Mouse (Mus musculus) regulatory T cell (primary cell): ENCODE results near the gene Cpsf6.
"Not testable (repeated sequence)": the region's sequence is repeated elsewhere in the genome, so short reads cannot be mapped to it uniquely, and the experiment has no call there.

ENCODE experiments used
- in situ Hi-C: fragments of 300-600 bp; cut with MboI, MseI; formaldehyde crosslinking; loops from one replicate; pipeline ENCODE4 v1.15.1; 2025; ENCODE audit warnings: high pct_unique_total_duplicates

Gene Cpsf6

DNA sequence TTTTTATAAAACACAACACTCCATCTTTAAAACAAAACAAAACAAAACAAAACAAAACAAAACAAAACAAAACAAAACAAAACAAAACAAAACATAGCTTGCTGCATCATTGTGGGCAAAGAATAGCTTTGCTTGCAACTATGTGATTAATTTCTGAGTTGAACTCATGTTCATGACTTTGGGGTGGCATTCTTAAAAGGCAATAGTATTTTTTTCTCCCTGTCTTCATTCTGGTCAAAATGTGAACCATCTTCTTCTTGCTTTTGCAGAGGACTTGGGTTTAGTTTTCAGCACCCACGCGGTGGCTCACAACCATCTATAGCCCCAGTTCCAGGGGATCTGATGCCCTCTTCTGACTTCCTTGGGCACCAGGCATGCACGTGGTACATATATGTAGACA lies 20.0 kb upstream of the Cpsf6 start:
- in situ Hi-C loops: loop anchor here (5.0 kb wide), 1 partner anchor 38 kb away; no protein-coding TSS in a partner anchor

DNA sequence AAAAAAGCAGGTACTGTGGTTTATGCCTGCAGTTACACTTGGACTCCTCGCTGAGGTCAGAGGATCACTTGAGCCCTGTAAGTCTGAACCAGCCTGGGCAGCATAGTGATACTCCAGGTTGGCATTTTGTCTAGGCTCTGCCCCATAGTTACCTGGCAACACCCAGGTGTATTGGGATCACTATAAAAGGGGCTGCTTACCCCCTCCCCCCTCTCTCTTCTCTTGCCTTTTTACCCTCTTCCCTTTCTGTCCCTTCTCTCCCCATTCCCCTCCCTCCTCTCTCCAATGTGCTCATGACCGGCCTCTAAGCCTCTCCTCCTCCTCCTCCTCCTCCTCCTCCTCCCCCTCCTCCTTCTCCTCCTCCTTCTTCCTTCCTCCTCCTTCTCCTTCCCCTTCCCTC lies 19.4 kb upstream of the Cpsf6 start:
- in situ Hi-C loops: loop anchor here (5.0 kb wide), 1 partner anchor 37 kb away; no protein-coding TSS in a partner anchor

- in situ Hi-C loops: loop anchor here (5.0 kb wide), 1 partner anchor 36 kb away; no protein-coding TSS in a partner anchor
Measured at GRCm38 (mm10) chr10:117398044-117398780, 18.4 kb upstream of the Cpsf6 start.

GRCm38 (mm10) chr10:117397106-117397625 lies 17.4 kb upstream of the Cpsf6 start:
- in situ Hi-C loops: loop anchor here (5.0 kb wide), 1 partner anchor 35 kb away; no protein-coding TSS in a partner anchor

GRCm38 (mm10) chr10:117396386-117397048 lies 16.7 kb upstream of the Cpsf6 start:
- in situ Hi-C loops: loop anchor here (5.0 kb wide), 1 partner anchor 34 kb away; no protein-coding TSS in a partner anchor

DNA sequence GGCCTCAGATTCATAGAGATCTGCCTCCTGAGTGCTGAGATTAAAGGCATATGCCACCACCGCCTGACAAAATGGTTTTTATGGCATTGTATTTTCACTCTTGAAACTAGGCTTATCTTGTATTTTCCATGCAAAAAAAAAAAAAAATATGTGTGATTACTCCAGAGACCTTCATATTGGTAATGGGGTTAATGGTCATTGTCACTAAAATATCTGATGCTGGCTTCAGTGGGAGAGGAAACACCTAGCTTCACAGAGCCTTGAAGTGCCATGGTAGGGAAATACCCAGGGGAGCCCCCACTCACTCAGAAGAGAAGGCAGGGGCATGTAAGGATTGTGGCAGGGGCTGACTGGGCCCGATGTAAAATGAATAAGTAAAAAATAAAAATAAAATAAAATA lies 16.0 kb upstream of the Cpsf6 start:
- in situ Hi-C loops: loop anchor here (5.0 kb wide), 1 partner anchor 34 kb away; no protein-coding TSS in a partner anchor

DNA sequence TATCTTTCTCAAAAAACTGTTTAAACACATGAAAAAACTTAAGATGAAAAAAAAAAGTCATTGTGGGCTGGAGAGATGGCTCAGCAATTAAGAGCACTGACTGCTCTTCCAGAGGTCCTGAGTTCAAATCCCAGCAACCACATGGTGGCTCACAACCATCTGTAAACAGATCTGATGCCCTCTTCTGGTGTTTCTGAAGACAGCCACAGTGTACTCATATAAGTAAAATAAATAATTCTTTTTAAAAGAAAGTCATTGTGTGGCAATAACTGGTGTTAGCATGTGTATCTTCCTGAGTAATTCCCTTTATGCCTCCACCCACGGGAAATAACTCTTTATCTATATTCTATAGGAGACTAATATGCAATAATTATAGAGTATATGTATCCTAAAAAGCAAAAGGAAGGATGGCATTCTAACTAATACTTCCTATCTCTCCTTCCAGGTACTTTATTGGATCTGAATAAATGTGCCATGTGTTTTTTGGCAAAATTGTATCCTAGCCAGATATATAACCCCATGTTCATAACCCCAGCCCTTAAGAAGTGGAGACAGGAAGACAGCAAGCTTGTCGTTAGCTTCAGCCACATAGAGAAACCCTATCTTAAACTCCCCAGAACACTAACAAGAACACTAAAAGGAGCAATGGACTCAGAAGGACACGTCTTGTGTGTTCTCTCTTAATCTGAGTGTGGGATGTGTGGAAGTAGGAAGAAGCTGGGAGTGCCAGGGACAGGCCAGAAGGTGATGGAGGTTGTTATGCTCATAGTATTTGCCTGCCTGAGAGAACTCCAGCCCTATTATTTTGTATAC lies 15.1 kb upstream of the Cpsf6 start:
- in situ Hi-C loops: loop anchor here (5.0 kb wide), 1 partner anchor 33 kb away; no protein-coding TSS in a partner anchor

DNA sequence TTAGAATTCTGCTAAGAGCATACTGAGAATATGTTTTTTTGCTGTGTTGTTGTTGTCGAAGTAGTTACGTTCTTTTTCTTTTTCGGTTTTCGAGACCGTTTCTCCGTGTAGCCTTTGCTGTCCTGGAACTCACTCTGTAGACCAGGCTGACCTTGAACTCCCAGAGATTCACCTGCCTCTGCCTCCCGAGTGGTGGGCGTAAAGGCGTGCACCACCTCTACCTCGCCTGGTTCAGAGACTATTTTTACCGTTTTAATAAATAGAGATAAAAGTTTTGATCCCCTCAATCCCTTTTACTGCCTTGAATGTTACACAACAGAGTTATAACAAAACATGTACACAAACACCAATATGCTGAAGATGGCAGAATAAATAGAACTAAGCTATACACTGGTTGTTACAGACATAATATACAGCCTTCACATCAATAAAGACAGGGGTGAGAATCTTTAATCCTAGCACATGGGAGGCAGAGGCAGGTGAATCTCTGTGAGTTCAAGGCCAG lies 14.1 kb upstream of the Cpsf6 start:
- in situ Hi-C loops: no loop called here

DNA sequence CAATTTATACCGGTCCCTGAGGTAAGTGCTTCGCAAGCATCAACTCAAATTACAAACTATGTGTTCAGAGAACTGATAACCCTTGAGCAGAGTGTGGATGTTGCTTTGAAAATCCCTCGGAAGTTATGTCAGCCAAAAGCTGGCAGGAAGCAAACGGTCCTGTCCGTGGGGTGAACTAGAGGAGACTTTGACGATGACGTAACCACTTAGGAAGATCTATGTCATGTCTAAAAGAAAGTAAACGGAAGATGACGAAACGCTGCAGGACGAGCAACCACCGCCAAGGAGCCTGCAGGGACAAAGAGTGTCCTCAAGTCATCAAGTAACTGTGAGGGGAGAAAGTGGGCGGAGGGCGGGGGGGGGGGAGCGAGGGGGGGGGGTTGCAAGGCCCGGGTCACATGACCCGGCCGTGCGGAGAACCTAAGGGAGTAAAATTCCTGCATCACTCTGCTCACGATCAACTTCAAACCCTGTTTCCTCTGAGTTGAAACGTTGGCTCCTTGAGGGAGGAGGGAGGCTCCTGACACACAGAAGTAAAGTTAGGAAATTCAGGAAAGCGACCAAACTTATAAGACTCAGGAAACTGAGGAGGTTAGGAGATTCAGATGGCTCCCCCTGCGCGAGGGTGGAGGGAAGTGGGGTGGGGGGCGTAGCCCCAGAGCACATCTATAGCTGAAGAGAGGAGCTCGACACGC lies 13.5 kb upstream of the Cpsf6 start:
- in situ Hi-C loops: no loop called here

DNA sequence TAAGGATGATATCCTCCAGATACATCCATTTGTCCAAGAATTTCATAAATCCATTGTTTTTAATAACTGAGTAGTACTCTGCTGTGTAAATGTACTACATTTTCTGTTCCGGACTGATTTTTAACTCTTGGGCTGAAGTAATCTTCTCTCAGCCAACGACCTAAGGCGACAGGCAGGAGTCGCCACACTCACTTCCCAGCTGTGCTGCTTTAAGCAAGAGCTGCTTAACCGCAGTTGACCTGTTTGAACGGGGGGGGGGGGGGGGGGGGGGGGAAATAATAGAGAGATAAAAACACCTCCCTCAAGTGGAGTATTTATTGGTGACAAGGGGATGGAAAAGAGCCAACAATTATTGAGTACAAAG lies 13.0 kb upstream of the Cpsf6 start:
- in situ Hi-C loops: no loop called here

GRCm38 (mm10) chr10:117392397-117392796 lies 12.6 kb upstream of the Cpsf6 start:
- in situ Hi-C loops: not testable (repeated sequence)

- in situ Hi-C loops: no loop called here
Measured at GRCm38 (mm10) chr10:117391801-117392200, 12.0 kb upstream of the Cpsf6 start.

DNA sequence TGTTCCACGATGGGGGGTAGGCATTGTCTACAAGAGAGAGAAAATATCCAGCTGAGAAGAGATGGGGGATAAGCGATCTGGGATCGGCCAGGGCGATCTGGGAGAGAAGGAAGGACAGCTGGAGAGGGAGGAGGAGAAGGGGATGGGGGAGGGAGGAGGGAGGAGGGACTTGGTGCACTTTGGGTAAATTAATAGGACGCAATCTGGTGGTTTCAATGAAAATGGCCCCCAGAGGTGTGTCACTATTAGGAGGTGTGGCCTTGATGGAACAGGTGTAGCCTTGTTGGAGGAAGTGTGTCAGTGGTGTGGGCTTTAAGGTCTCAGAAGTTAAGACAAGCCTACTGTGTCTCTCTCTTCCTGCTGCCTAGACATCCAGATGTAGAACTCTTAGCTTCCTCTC lies 11.2 kb upstream of the Cpsf6 start:
- in situ Hi-C loops: no loop called here

GRCm38 (mm10) chr10:117389904-117390875 lies 10.4 kb upstream of the Cpsf6 start:
- in situ Hi-C loops: no loop called here

DNA sequence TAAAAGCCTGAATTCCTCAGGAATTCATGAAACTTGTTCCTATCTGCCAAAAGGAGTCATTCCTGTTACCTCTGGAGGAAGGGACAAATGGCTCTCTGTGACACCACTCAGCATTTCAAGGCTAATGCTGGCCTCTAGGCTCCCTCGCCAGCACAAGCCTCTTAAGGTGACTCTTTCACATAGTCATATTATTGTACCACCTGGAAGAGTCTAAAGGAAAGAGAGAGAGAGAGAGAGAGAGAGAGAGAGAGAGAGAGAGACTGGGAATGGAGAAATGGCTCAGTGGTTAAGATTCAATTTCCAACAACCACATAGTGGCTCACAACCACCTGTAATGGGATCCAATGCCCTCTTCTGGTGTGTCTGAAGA lies 9.5 kb upstream of the Cpsf6 start:
- in situ Hi-C loops: no loop called here

DNA sequence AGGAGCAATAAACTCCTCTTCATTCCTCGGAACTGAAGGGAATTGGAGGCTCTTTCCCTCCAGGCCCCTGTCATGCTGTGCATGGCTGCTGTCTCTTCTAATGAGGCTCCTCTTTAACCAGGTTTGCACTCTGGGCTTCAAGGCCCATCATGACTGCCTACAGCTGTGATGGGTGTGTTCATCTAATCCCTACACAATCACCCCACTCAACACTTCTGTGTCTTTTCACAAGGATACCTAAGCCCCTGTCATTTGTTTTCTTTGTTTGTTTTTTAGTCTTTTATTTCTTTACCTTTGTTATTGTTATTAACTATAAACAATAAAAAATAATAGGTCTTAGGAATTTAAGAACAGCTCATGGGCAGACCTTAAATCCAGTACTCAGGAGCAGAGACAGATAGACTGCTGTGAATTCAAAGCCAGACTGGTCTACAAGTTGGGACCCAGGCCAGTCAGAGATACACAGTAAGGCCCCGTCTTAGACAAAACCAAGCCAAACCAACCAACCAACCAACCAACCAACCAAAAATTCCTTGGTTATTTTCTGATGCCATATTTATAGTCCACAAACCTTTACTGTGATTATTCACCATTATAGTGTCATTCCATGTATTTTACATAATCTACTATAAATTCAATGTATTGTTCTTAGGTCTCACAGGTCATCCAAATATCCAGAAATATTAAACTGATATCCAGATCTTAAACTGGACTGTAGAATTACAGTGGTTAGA lies 9.0 kb upstream of the Cpsf6 start:
- in situ Hi-C loops: no loop called here

DNA sequence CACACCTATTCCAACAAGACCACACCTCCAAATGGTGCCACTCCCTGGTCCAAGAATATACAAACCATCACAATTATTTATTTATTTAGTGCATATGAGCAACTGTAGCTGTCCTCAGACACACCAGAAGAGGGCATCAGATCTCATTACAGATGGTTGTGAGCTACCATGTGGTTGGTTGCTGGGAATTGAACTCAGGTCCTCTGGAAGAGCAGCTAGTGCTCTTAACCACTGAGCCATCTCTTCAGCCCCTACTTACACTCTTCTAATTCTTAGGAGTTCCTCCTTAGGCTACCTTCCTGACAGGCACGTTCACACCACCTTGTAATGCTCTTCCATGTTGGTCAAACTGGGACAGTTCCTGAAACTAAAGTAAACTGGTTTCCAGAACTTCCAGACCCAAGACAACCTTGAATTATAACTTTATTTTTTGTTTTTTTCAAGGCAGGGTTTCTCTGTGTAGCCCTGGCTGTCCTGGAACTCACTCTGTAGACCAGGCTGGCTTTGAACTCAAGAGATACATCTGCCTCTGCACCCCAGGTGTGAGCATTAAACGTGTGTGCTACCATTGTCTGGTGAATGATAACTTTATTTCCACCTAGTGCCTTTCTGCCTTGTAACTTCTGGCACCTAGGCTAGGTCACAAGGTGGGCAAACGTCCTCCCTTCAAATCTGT lies 8.3 kb upstream of the Cpsf6 start:
- in situ Hi-C loops: not testable (repeated sequence)

- in situ Hi-C loops: no loop called here
Measured at GRCm38 (mm10) chr10:117386981-117387380, 7.2 kb upstream of the Cpsf6 start.

GRCm38 (mm10) chr10:117386261-117386660 lies 6.4 kb upstream of the Cpsf6 start:
- in situ Hi-C loops: no loop called here
